Mouse (Mus musculus): ENCODE measurements around the gene Rgs17. TPM values are rescaled to one million over a fixed set of nuclear protein-coding genes. Genes with fewer than 3 reads are reported as not detected.

Rgs17 gene
- not detected for total RNA-seq (2023)

GRCm38 (mm10) chr10:5922294-5922828 lies at the start of gene Rgs17:
Gene Rgs17, minus strand, starts transcription at chr10:5922400.

GRCm38 (mm10) chr10:5823740-5824491 lies 98.3 kb downstream of the Rgs17 start, which contains the start of gene Mtrf1l:
Gene Mtrf1l, minus strand, starts transcription at chr10:5823910.

GRCm38 (mm10) chr10:5805243-5805730 lies 116.9 kb downstream of the Rgs17 start, which contains the start of gene Fbxo5:
Gene Fbxo5, minus strand, starts transcription at chr10:5805600.

Other genes with a start within 250 kb of the Rgs17 start
- 8.0 TPM for gene Fbxo5, start 116.8 kb downstream of the Rgs17 start, total RNA-seq (2023)
- 22.5 TPM for gene Mtrf1l, start 98.5 kb downstream of the Rgs17 start, total RNA-seq (2023)